Mouse (Mus musculus) embryonic fibroblast, embryonic 13.5 days (primary cell): ENCODE results near the gene Rpf2.

ENCODE experiments used
- CTCF ChIP-seq: IDR thresholded peaks from 2 replicates; pipeline ENCODE4 v1.5.1; 2011; ENCODE audit warnings: mild to moderate bottlenecking, control low read depth, low read length, moderate library complexity, borderline replicate concordance; ENCODE audit not compliant: insufficient read depth
- POLR2A ChIP-seq: IDR thresholded peaks from 2 replicates; pipeline ENCODE4 v1.6.1; 2011; ENCODE audit warnings: low read depth, mild to moderate bottlenecking, control low read depth, low read length, moderate library complexity

DNA sequence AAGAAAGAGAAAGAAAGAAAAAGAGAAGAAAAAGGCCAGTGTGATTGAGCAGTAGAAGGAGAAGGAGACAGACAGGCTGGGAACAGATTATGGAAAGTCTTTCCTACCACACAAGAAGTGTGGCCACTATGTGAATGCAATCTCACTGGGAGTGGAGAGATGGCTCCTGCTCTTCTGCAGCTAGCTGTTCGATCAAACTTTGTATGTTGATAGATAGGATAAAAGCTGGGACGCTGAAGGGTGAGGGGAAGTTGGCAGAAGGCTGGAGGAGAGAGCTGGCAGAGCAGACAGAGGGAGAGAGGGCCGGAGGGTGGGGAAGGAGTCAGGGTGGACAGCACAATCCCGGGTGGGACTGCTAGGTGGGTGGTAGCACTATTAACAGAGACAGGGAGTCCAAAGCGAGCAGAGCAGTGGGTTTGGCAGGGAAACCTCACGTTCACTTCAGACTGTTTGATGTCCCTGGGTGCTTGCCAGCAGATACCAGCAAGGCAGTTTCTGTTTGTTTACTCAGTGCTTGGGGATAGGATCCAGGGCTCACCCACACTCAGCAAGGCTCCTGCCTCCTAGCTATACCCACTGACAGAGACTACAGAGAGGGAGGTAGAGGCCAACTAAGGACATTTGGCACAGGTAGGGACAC, 69.4 kb downstream of the Rpf2 start:
- TF ChIP-seq CTCF (no peak), POLR2A (no peak)
